Mouse (Mus musculus) kidney, adult 2 months (tissue): ENCODE measurements around the gene Eif4e2. TPM values are rescaled to one million over a fixed set of nuclear protein-coding genes. Genes with fewer than 3 reads are reported as not detected.

ENCODE experiments used
- DNase-seq: peaks from one replicate; pipeline ENCODE4 v3.0.0; 2021
- H3K27ac ChIP-seq: fragments of 200-500 bp; 2 replicates; pipeline ENCODE4 v1.5.1; 2012; ENCODE audit warnings: low read depth, low read length, control low read depth, inconsistent platforms; ENCODE audit not compliant: insufficient read depth
- H3K27me3 ChIP-seq: fragments of 200-500 bp; replicated peaks from 2 replicates; pipeline ENCODE4 v1.6.1; 2012; ENCODE audit warnings: mild to moderate bottlenecking, moderate library complexity, low read length, inconsistent platforms; ENCODE audit not compliant: control insufficient read depth, insufficient read depth
- H3K36me3 ChIP-seq: fragments of 200-500 bp; 2 replicates; pipeline ENCODE4 v1.6.1; 2012; ENCODE audit warnings: mild to moderate bottlenecking, moderate library complexity, low read length, inconsistent platforms; ENCODE audit not compliant: control insufficient read depth, insufficient read depth
- H3K4me1 ChIP-seq: fragments of 200-500 bp; 2 replicates; pipeline ENCODE4 v1.6.1; 2011; ENCODE audit warnings: low read length; ENCODE audit not compliant: control insufficient read depth, insufficient read depth
- H3K4me3 ChIP-seq: fragments of 200-500 bp; 2 replicates; pipeline ENCODE4 v1.5.1; 2011; ENCODE audit warnings: mild to moderate bottlenecking, low read depth, low read length, control low read depth; ENCODE audit not compliant: insufficient read depth
- CTCF ChIP-seq: fragments of 200-500 bp; conservative IDR thresholded peaks from 2 replicates; pipeline ENCODE4 v1.5.1; 2011; ENCODE audit warnings: low read depth, mild to moderate bottlenecking, control low read depth, low read length, moderate library complexity, mixed read lengths; ENCODE audit not compliant: insufficient read depth, insufficient read length
- POLR2A ChIP-seq: fragments of 200-500 bp; IDR thresholded peaks from one replicate; pipeline ENCODE4 v1.6.1; 2011; ENCODE audit warnings: low read depth, low read length, control low read depth
- WGBS: fragments of 180-500 bp; shearing (Covaris S2); methylation state at CpG from one replicate; pipeline ENCODE4 v1.1.7; 2018; 5-methylcytosine and 5-hydroxymethylcytosine counted together
- polyA plus RNA-seq: library from polyadenylated mRNA; depleted of rRNA; stranded (reverse); fragments of >200 nt; gene quantifications from 2 replicates; pipeline ENCODE4 v1.2.3, GENCODE M21; 2012; rRNA removed

The Eif4e2 gene
- polyA plus RNA-seq, 1 experiment = 42.7 TPM

DNA sequence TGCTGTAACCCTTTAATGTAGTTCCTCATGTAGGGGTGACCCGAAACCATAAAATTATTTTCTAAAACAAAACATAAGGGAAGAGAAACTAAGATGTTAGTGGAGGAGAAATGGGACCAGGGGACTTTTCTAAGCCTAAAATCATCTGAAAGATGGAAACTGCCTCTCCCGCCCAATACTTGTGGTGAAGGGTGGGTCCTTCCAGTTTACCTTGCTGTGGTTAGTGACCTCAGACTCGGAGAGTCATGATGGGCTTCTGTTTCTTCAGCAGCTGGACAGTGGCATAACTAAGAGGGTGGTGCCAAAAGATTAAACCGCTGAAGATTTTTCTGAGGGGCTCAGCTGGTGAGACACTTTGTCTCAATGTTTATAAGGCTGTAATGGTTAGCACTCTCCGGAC lies 66.6 kb downstream of the Eif4e2 start:
- no peak for DNase-seq
- Histone ChIP-seq H3K4me1 (no peaks in the 10 kb centered on the region), H3K27me3 (no peaks in the 10 kb centered on the region), H3K4me3 (no peak overlapping the region), H3K27ac (no peak overlapping the region), H3K36me3 (no peaks in the 10 kb centered on the region)
- WGBS = 75% methylated on average over 5 of the region's 5 CpGs
- TF ChIP-seq CTCF (no peak), POLR2A (no peak)

DNA sequence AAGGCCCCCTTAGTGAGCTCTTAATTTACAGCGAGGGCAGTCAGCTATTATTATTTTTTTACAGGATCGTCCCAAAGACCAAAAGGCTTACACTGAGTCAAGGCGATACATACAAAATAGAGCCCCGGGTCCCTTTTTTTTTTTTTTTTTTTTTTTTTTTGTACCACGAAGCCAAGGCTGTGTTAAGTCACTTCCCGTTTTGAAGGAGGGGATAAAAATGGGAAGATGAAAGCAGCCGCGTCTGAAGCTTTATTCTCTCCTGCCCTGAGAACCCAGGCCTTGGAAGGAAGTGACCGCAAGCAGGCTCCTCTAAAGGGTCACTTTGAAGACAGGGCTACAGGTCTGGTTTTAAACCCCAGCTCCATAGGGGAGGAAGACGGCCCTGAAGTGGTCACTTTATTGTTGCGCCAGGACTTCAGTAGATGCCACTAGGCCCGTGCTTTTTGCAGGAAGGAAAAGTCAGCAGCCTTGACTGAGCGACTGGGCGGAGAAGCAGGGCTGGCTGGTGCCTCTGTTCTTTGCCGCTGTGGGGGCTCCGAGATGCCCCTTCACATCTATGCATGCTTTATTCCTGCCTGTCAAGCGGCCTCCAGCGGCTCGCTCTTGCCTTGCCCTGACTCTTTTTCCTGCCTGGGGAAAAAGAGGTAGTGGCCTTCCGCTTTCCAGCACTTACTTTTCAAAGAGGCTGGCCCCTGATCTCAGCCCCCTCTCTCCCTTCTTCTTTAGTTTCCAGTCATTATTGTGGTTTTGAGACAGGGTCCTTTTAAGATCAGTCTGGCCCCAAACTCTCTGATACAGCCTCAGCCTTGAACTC lies 68.1 kb downstream of the Eif4e2 start:
- WGBS = 51% methylated on average over 20 of the region's 20 CpGs
- Histone ChIP-seq H3K4me3 (no peak overlapping the region), H3K27me3 (no peaks in the 10 kb centered on the region), H3K36me3 (no peaks in the 10 kb centered on the region), H3K4me1 (no peaks in the 10 kb centered on the region), H3K27ac (no peak overlapping the region)
- no peak for DNase-seq
- TF ChIP-seq POLR2A = no peak

DNA sequence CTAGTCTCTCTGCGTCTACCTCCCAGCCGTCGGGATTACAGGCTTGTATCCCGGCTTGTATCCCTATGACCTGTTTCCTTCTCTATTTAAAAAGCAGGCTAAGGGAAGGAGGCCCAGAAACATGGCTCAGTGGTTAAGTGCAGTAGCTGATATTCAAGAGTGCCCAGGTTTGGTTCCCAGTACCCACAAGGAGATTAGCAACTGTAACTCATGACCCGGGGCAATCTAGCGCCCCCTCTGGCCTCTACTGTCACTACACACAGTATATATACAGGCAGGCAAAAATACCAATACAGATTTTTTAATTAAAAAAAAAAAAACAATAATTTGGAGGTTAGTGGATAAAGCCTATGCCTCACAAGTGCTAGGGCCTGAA lies 68.7 kb downstream of the Eif4e2 start:
- no peaks in the 10 kb centered on the region for H3K27me3 ChIP-seq
- TF ChIP-seq CTCF = no peak
- no peak for TF ChIP-seq POLR2A
- no peaks in the 10 kb centered on the region for H3K36me3 ChIP-seq
- no peaks in the 10 kb centered on the region for H3K4me1 ChIP-seq
- no peak overlapping the region; the same call in 1 of the 2 replicates for H3K27ac ChIP-seq
- no peak overlapping the region for H3K4me3 ChIP-seq
- WGBS = 82% methylated on average over 6 of the region's 6 CpGs
- DNase-seq = no peak

DNA sequence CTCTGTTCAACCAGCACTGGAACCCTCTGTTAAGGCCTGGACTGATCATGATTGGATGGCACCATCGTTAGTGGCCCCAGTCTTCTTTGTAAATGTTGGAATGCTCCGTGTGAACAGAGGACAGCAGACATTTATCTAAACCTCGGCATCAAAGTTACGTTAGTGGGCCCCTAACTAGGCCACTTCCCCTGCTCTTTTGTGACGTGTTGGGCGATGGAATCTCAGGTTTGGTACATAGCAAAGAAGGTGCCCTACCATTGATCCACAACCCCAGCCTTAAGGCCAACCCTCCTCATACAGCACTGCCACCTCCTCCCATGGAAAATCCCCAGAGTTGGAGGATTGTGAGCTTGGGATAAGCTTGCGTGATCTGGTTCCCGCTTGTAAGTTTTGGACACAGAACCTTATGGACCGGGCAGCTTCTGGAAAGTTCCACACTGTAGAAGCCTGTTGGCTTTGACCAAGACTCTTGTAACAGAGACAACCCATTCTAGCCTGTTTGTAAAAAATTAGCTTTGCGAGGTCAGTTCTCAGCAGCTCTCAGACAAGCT lies 69.8 kb downstream of the Eif4e2 start:
- no peaks in the 10 kb centered on the region for H3K4me1 ChIP-seq
- H3K36me3 ChIP-seq = no peaks in the 10 kb centered on the region
- TF ChIP-seq CTCF (no peak), POLR2A (no peak)
- DNase-seq = peak; percentile 72
- H3K27me3 ChIP-seq = no peaks in the 10 kb centered on the region
- H3K27ac ChIP-seq = peak overlapping the region; percentile 73
- 70% methylated on average over 10 of the region's 10 CpGs for WGBS
- no peak overlapping the region for H3K4me3 ChIP-seq

DNA sequence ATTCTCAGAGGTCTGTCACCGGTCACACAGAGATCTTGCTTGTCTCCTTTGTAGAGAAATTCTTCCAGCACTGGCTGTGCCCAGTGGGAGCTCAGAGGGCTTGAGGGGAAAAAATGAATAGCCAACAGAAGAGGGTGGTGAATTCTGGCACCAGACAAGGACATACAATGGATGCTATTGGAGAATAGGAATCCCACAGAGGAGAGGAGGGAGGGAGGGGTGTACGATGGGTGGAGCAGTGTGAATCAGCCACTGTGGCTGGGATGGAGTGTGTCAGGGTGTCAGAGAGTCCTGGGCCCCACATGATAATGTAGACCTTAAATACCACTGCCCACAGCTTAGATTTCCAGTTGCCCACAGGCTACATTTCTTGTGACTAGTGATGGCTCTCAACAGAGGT lies 73.4 kb downstream of the Eif4e2 start:
- WGBS = 83% methylated on average over 2 of the region's 2 CpGs

More for the DNA sequence above, 73.4 kb downstream of the Eif4e2 start:
- no peak overlapping the region for H3K4me3 ChIP-seq
- DNase-seq = no peak
- no peak overlapping the region for H3K27ac ChIP-seq
- H3K4me1 ChIP-seq = no peaks in the 10 kb centered on the region
- H3K27me3 ChIP-seq = no peaks in the 10 kb centered on the region
- TF ChIP-seq POLR2A (no peak), CTCF (no peak)
- no peaks in the 10 kb centered on the region for H3K36me3 ChIP-seq

Other genes with a start within 250 kb of the Eif4e2 start
- not detected in 2 replicates for gene Alppl2, start 124.0 kb upstream of the Eif4e2 start, polyA plus RNA-seq
- not detected in 2 replicates for gene Alpi, start 112.3 kb upstream of the Eif4e2 start, polyA plus RNA-seq
- not detected in 2 replicates for gene Akp3, start 88.9 kb upstream of the Eif4e2 start, polyA plus RNA-seq
- 0.07 and 0.39 TPM in 2 replicates for gene Ecel1, start 57.4 kb upstream of the Eif4e2 start, polyA plus RNA-seq
- not detected in 2 replicates for gene Prss56, start 30.6 kb upstream of the Eif4e2 start, polyA plus RNA-seq
- not detected in 2 replicates for gene Chrnd, start 23.3 kb upstream of the Eif4e2 start, polyA plus RNA-seq
- gene Chrng, start 9.3 kb upstream of the Eif4e2 start, polyA plus RNA-seq = not detected in 2 replicates
- gene Efhd1, start 50.4 kb downstream of the Eif4e2 start, polyA plus RNA-seq = 152 and 161 TPM in 2 replicates
- gene Gigyf2, start 113.1 kb downstream of the Eif4e2 start, polyA plus RNA-seq = 40.4 and 47.1 TPM in 2 replicates
- 2.4 and 2.5 TPM in 2 replicates for gene Kcnj13, start 180.8 kb downstream of the Eif4e2 start, polyA plus RNA-seq